ENCODE assay signal across 21 mouse cellular contexts in the genomic region with DNA sequence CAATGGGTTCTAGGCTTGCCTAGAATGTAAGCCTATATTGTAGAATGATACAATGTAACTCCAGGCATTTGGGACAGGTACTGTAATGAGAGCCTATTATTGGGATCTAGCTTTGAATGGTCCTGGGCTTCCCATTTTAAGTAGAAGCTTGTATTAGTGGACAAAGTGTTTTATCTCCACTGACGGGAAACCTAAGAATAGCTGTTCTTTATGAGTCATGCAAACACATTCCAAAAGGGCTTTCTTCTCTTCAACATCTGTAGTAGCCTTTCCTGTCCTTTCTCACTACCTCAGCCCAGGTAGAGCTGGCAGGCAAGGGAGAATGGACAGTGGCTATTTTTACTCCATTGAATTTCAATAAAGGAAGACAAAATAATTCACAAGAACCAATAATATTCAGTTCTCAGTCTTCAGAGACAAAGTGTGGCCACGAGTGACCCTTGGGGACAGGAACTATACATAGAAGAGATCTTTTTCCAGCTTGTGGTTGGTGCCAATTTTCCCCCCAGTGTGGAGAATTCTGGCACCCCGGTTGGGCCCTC.
DNase-seq lines count a peak whose midpoint lies in the region; ATAC-seq and TF ChIP-seq lines count a peak whose summit lies in the region.
"Had no signal": no experiment of that assay in that cellular context is flagged by ENCODE, and none has a peak within 500 bp of the region (broad histone marks: within the 10 kb centered on the region; RNA-seq: fewer than 3 reads in every experiment).

No protein-coding gene starts in this region.

- TF ChIP-seq EP300 in heart, postnatal 0 days (IDR thresholded peaks at IDR 0.05; ENCODE audit: low read depth) = no peak

- intact Hi-C loops in heart, postnatal 25 days (cut with DNase I) = no loop called here

- peak; percentile 91 for DNase-seq in heart, adult 11 months
- DNase-seq in heart, adult 9 months (ENCODE audit: low spot score in 2 of 2) = peak; percentile 42 to 64
- no peak for DNase-seq in heart, postnatal 25 days (ENCODE audit: low spot score)
- peak; percentile 36 for DNase-seq in heart, postnatal 0 days (ENCODE audit: low spot score)
- no peak for DNase-seq in lung, adult 18-20 months
- no peak for DNase-seq in right cerebral cortex, postnatal 14 days
- DNase-seq: adrenal gland, postnatal 14 days; cerebellum, adult 8-10 months; cerebellum, postnatal 25 days; gastrocnemius, postnatal 14 days; kidney, adult 8-10 months had no signal

- H3K4me3 ChIP-seq in heart, embryonic 11.5 days (ENCODE audit: low read depth, low read length) = no peak overlapping the region
- H3K4me3 ChIP-seq in heart, postnatal 0 days (ENCODE audit: low read depth, low read length) = no peak overlapping the region
- H3K4me3 ChIP-seq: embryonic facial prominence, embryonic 12.5 days; forebrain, embryonic 15.5 days; heart, embryonic 15.5 days; hindbrain, embryonic 15.5 days had no signal

- 49% methylated on average over 3 of the region's 3 CpGs for WGBS in heart, embryonic 11.5 days (ENCODE audit: insufficient replicate concordance)
- WGBS in heart, postnatal 0 days = 17% methylated on average over 3 of the region's 3 CpGs

- no peak for ATAC-seq in heart, embryonic 11.5 days (replicated peaks; ENCODE audit: insufficient number of reproducible peaks, low FRiP score, low TSS enrichment)
- peak; percentile 55 for ATAC-seq in heart, postnatal 0 days (ENCODE audit: insufficient read depth, low read depth)
- ATAC-seq: activated CD4-positive, CD25-positive, alpha-beta regulatory T cell, adult 4 months; forebrain, embryonic 15.5 days; inflammation-experienced regulatory T-cells, adult 6 months; intestine, postnatal 0 days; Patski had no signal

- no peak overlapping the region for H3K9ac ChIP-seq in heart, embryonic 11.5 days (ENCODE audit: low read depth, low read length)
- no peak overlapping the region for H3K9ac ChIP-seq in heart, postnatal 0 days (replicated peaks; ENCODE audit: low read depth, low read length)
- H3K9ac ChIP-seq: embryonic facial prominence, embryonic 12.5 days; forebrain, embryonic 15.5 days; heart, embryonic 15.5 days; hindbrain, embryonic 15.5 days had no signal

- no peaks in the 10 kb centered on the region for H3K9me3 ChIP-seq in heart, embryonic 11.5 days (replicated peaks; ENCODE audit: control insufficient read depth, low read length)
- no peaks in the 10 kb centered on the region for H3K9me3 ChIP-seq in heart, postnatal 0 days (replicated peaks; ENCODE audit: control insufficient read depth, low read length)
- H3K9me3 ChIP-seq: embryonic facial prominence, embryonic 12.5 days; forebrain, embryonic 15.5 days; heart, embryonic 15.5 days; hindbrain, embryonic 15.5 days had no signal

- H3K36me3 ChIP-seq in heart, embryonic 11.5 days (ENCODE audit: control insufficient read depth, insufficient read depth, low read length) = no peaks in the 10 kb centered on the region
- no peaks in the 10 kb centered on the region for H3K36me3 ChIP-seq in heart, postnatal 0 days (replicated peaks; ENCODE audit: control insufficient read depth, insufficient read depth, low read length)
- H3K36me3 ChIP-seq: embryonic facial prominence, embryonic 12.5 days; forebrain, embryonic 15.5 days; heart, embryonic 15.5 days; hindbrain, embryonic 15.5 days had no signal

- H3K27me3 ChIP-seq in heart, embryonic 11.5 days (ENCODE audit: control insufficient read depth, insufficient read depth, low read length) = no peaks in the 10 kb centered on the region
- no peaks in the 10 kb centered on the region for H3K27me3 ChIP-seq in heart, postnatal 0 days (ENCODE audit: control insufficient read depth, insufficient read depth, low read length)
- H3K27me3 ChIP-seq: CH12.LX; embryonic facial prominence, embryonic 12.5 days; forebrain, embryonic 15.5 days; heart, embryonic 15.5 days; hindbrain, embryonic 15.5 days; Patski had no signal

- no peak for TF ChIP-seq CTCF in heart, postnatal 0 days (IDR thresholded peaks at IDR 0.05; ENCODE audit: low read depth)

- H3K27ac ChIP-seq in heart, embryonic 11.5 days (ENCODE audit: low read depth, low read length) = no peak overlapping the region
- 0 out of 2 replicates have a peak overlapping the region, but pooled peaks have one; percentile 19 for H3K27ac ChIP-seq in heart, postnatal 0 days (ENCODE audit: low read depth)
- H3K27ac ChIP-seq: embryonic facial prominence, embryonic 12.5 days; forebrain, embryonic 15.5 days; heart, embryonic 15.5 days; hindbrain, embryonic 15.5 days had no signal

- H3K4me2 ChIP-seq in heart, embryonic 11.5 days = no peak overlapping the region
- no peak overlapping the region for H3K4me2 ChIP-seq in heart, postnatal 0 days (ENCODE audit: low read depth, low read length)
- H3K4me2 ChIP-seq: embryonic facial prominence, embryonic 12.5 days; forebrain, embryonic 15.5 days; heart, embryonic 15.5 days; hindbrain, embryonic 15.5 days had no signal

- H3K4me1 ChIP-seq in heart, embryonic 11.5 days (ENCODE audit: control insufficient read depth, insufficient read depth, low read length) = no peaks in the 10 kb centered on the region
- H3K4me1 ChIP-seq in heart, postnatal 0 days (ENCODE audit: control insufficient read depth, insufficient read depth) = peaks cover 6% of the 10 kb centered on the region
- H3K4me1 ChIP-seq: embryonic facial prominence, embryonic 12.5 days; hindbrain, embryonic 15.5 days had no signal

Comparison
In these comparisons a context has a peak if more than half of its experiments do, and no peak if none do; other contexts are left out.
1. DNase-seq: peak in heart, adult 11 months (single experiment), heart, adult 9 months (2 of 2) and heart, postnatal 0 days (single experiment); none in heart, postnatal 25 days (single experiment), lung, adult 18-20 months (0 of 2) and right cerebral cortex, postnatal 14 days (single experiment).